Mouse (Mus musculus) c-Kit-positive CD71-positive TER-119-negative erythroid progenitor cells, embryonic 14.5 days (primary cell): Measurements from ENCODE around the gene Klhl24.
"Not testable (repeated sequence)": the region's sequence is repeated elsewhere in the genome, so short reads cannot be mapped to it uniquely, and the experiment has no call there.

Experiments
- DNase-seq: peaks from one replicate; pipeline ENCODE4 v3.0.0-alpha.2; 2013; ENCODE audit warnings: low read depth

Gene Klhl24

GRCm38 (mm10) chr16:20097069-20097710, at the start of gene Klhl24:
Gene Klhl24 (plus strand): TSS chr16:20097542.
- peak; percentile 88 for DNase-seq

GRCm38 (mm10) chr16:20052655-20053054, 44.7 kb upstream of the Klhl24 start:
- DNase-seq = no peak

GRCm38 (mm10) chr16:20072770-20073169, 24.6 kb upstream of the Klhl24 start:
- DNase-seq = no peak

GRCm38 (mm10) chr16:20076675-20077074, 20.7 kb upstream of the Klhl24 start:
- DNase-seq = no peak

- no peak for DNase-seq
Measured at GRCm38 (mm10) chr16:20080271-20080670, 17.1 kb upstream of the Klhl24 start.

GRCm38 (mm10) chr16:20084623-20085022, 12.7 kb upstream of the Klhl24 start:
- no peak for DNase-seq

- DNase-seq = no peak
Measured at GRCm38 (mm10) chr16:20085250-20085905, 12.0 kb upstream of the Klhl24 start.

GRCm38 (mm10) chr16:20086976-20087375, 10.4 kb upstream of the Klhl24 start:
- no peak for DNase-seq

GRCm38 (mm10) chr16:20089636-20090035, 7.7 kb upstream of the Klhl24 start:
- no peak for DNase-seq

GRCm38 (mm10) chr16:20090921-20091575, 6.3 kb upstream of the Klhl24 start:
- no peak for DNase-seq

GRCm38 (mm10) chr16:20095966-20096365, 1.4 kb upstream of the Klhl24 start:
- no peak for DNase-seq

GRCm38 (mm10) chr16:20097711-20098374, 501 bp downstream of the Klhl24 start:
- peak; percentile 79 for DNase-seq

- DNase-seq = no peak
Measured at GRCm38 (mm10) chr16:20098375-20098727, 1.0 kb downstream of the Klhl24 start.

- no peak for DNase-seq
Measured at GRCm38 (mm10) chr16:20098866-20099629, 1.7 kb downstream of the Klhl24 start.

- DNase-seq = no peak
Measured at GRCm38 (mm10) chr16:20106996-20107395, 9.7 kb downstream of the Klhl24 start.

GRCm38 (mm10) chr16:20108961-20109360, 11.6 kb downstream of the Klhl24 start:
- no peak for DNase-seq

- no peak for DNase-seq
Measured at GRCm38 (mm10) chr16:20112649-20113048, 15.3 kb downstream of the Klhl24 start.

- no peak for DNase-seq
Measured at GRCm38 (mm10) chr16:20116069-20116468, 18.7 kb downstream of the Klhl24 start.

GRCm38 (mm10) chr16:20126319-20126883, 29.1 kb downstream of the Klhl24 start:
- not testable (repeated sequence) for DNase-seq

- DNase-seq = no peak
Measured at GRCm38 (mm10) chr16:20130397-20130796, 33.1 kb downstream of the Klhl24 start.

- DNase-seq = peak; percentile 56
Measured at GRCm38 (mm10) chr16:20140772-20141531, 43.6 kb downstream of the Klhl24 start, which contains the start of gene Yeats2. Gene Yeats2 (plus strand): TSS chr16:20141063.
